Mouse (Mus musculus): ENCODE results near the gene Lrp4. TPM values are rescaled to one million over a fixed set of nuclear protein-coding genes. Genes with fewer than 3 reads are reported as not detected.

Lrp4 gene
- 0.69 and 0.70 TPM in 2 replicates for polyA plus RNA-seq (2012; rRNA removed)
- polyA plus RNA-seq (2014; fragmentation: Nextera tagmentation; extraction: Ambion mirVana), result 0.58 and 0.69 TPM in 2 replicates

DNA sequence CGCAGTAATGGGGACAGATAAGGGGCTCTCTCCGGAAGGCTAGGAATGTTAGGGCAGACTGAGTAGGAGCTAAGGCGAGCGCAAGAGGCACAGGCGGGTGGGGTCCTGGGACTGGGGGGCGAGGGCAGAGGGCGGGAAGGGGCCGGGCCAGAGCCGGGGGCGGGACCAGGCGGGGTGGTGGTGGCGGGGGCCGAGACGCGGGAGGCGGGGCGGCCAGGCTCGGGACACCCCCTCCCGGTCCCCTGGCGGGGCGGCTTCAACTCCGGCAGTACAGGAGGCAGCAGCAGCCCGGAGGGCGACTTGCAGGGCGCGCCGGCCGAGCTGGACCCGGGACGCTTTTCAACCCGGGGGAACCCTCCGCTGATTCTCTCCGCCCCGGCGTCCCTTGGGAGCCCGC lies at the start of gene Lrp4:
TSS of gene Lrp4 (plus strand) at position 253 of the 397 bp plus-strand sequence.
- Histone ChIP-seq H3K4me2 (ENCODE audit: low read depth) (peak within 1 kb of the TSS; percentile 71), H3K27me3 (ENCODE audit: control insufficient read depth, insufficient read depth, low read length) (peaks cover 56% of the 10 kb centered on the region), H3K27ac (no peak within 1 kb of the TSS), H3K4me3 (ENCODE audit: insufficient read depth in 1 of 2, low read depth in 2 of 2, low read length in 2 of 2) (peak within 1 kb of the TSS; percentile 55 to 62), H3K4me1 (replicated peaks; ENCODE audit: control insufficient read depth in 2 of 2, insufficient read depth in 2 of 2, low read length in 1 of 2) (peaks cover 5 to 16% of the 10 kb centered on the region in 2 experiments), H3K9me3 (ENCODE audit: control insufficient read depth, low read length) (no peaks in the 10 kb centered on the region; the same call in 1 of the 2 replicates), H3K9ac (replicated peaks) (peak within 1 kb of the TSS; percentile 1), H3K36me3 (replicated peaks; ENCODE audit: control insufficient read depth, insufficient read depth, low read depth) (no peaks in the 10 kb centered on the region)
- no peak for TF ChIP-seq EP300 (IDR thresholded peaks at IDR 0.05; ENCODE audit: low read depth)
- TF ChIP-seq CTCF (IDR thresholded peaks at IDR 0.05; ENCODE audit: low read depth), result no peak
- peak; percentile 77 for ATAC-seq (ENCODE audit: insufficient read depth)
- no peak for DNase-seq (ENCODE audit: low read depth in 3 of 3, low spot score in 3 of 3)
- WGBS (ENCODE audit: insufficient replicate concordance), result 1% methylated on average over 25 of the region's 36 CpGs

DNA sequence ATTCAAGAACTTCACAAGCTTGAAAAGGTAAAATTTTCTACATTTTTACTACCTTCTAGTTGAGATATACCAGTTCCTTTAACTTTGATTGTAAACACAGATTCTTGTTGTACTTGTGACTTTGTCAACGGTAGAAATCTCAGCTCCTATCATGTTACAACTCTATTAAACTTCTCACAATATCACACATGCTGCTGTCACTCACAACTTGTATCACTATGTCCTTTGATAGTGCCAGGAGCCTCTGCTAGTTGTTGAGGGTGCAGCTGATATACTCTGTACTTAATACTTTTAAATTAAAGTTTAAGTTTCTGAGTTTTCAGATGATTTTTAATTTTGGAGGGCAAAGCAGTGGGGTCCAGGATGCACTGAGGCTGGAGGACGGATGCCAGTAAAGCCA lies 49.3 kb upstream of the Lrp4 start:
- 56% methylated on average over 2 of the region's 2 CpGs for WGBS (ENCODE audit: insufficient replicate concordance)
- DNase-seq (ENCODE audit: low read depth in 3 of 3, low spot score in 3 of 3) (no peak), ATAC-seq (ENCODE audit: insufficient read depth) (no peak)
- no peak overlapping the region for H3K9ac ChIP-seq (replicated peaks)
- no peaks in the 10 kb centered on the region for H3K27me3 ChIP-seq (ENCODE audit: control insufficient read depth, insufficient read depth, low read length)
- H3K9me3 ChIP-seq (ENCODE audit: control insufficient read depth, low read length), result no peaks in the 10 kb centered on the region
- TF ChIP-seq EP300 (IDR thresholded peaks at IDR 0.05; ENCODE audit: low read depth), result no peak
- TF ChIP-seq CTCF (IDR thresholded peaks at IDR 0.05; ENCODE audit: low read depth), result no peak
- no peak overlapping the region for H3K4me2 ChIP-seq (ENCODE audit: low read depth)
- H3K36me3 ChIP-seq (replicated peaks; ENCODE audit: control insufficient read depth, insufficient read depth, low read depth), result no peaks in the 10 kb centered on the region
- 0 out of 4 replicates have a peak, but pooled peaks cover 0 to 2% of the 10 kb centered on the region in 2 experiments for H3K4me1 ChIP-seq (replicated peaks; ENCODE audit: control insufficient read depth in 2 of 2, insufficient read depth in 2 of 2, low read length in 1 of 2)
- no peak overlapping the region for H3K4me3 ChIP-seq (ENCODE audit: insufficient read depth in 1 of 2, low read depth in 2 of 2, low read length in 2 of 2)
- H3K27ac ChIP-seq, result no peak overlapping the region

DNA sequence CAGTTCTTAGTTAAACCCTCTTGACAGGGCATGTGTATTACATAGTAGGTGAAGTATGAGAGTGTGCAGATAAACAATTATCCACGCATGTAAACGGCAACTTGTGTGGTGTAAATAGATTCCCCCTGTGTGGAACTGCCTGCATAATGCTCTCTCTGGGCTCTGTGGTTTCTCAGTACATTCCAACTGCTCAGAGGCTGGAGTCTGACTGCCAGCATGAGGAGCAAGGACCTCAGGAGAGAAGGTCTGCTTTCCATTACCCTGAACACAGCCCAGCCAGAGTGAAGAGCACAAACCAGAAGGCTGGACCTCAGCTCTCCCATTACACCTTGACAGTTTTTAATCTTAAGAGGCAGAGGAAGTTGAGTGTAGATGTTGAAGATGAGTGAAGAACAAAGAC lies 45.8 kb upstream of the Lrp4 start:
- Histone ChIP-seq H3K27me3 (ENCODE audit: control insufficient read depth, insufficient read depth, low read length) (no peaks in the 10 kb centered on the region), H3K27ac (no peak overlapping the region), H3K4me3 (ENCODE audit: insufficient read depth in 1 of 2, low read depth in 2 of 2, low read length in 2 of 2) (no peak overlapping the region), H3K9ac (replicated peaks) (no peak overlapping the region), H3K4me2 (ENCODE audit: low read depth) (no peak overlapping the region), H3K4me1 (replicated peaks; ENCODE audit: control insufficient read depth in 2 of 2, insufficient read depth in 2 of 2, low read length in 1 of 2) (0 out of 4 replicates have a peak, but pooled peaks cover 0 to 2% of the 10 kb centered on the region in 2 experiments), H3K36me3 (replicated peaks; ENCODE audit: control insufficient read depth, insufficient read depth, low read depth) (no peaks in the 10 kb centered on the region), H3K9me3 (ENCODE audit: control insufficient read depth, low read length) (no peaks in the 10 kb centered on the region)
- no peak for TF ChIP-seq EP300 (IDR thresholded peaks at IDR 0.05; ENCODE audit: low read depth)
- TF ChIP-seq CTCF (IDR thresholded peaks at IDR 0.05; ENCODE audit: low read depth), result no peak
- no peak for ATAC-seq (ENCODE audit: insufficient read depth)
- no peak for DNase-seq (ENCODE audit: low read depth in 3 of 3, low spot score in 3 of 3)
- WGBS (ENCODE audit: insufficient replicate concordance), result 56% methylated on average over 2 of the region's 2 CpGs

DNA sequence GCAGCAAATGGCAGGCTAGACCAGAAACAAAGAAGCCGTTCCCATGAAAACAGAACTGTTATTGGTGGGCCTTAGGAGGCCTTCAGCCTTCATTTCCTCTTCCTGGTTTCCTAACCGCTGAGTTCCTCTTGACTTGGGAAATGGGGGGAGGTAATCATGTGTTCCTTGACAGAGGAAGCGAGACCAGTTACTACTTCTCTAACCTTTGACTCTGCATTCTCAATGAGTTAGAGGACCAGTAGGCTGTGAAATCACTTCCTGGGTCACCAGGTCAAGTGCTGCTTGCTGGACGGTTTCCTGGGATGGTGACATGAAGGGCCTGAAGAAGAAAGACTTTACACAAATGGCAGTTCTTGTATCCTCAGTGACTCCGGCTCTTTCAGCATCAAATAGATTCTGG lies 45.0 kb upstream of the Lrp4 start:
- H3K27me3 ChIP-seq (ENCODE audit: control insufficient read depth, insufficient read depth, low read length), result no peaks in the 10 kb centered on the region
- DNase-seq (ENCODE audit: low read depth in 3 of 3, low spot score in 3 of 3), result peak in 1 of 3 experiments; percentile 28
- 45% methylated on average over 5 of the region's 5 CpGs for WGBS (ENCODE audit: insufficient replicate concordance)

DNA sequence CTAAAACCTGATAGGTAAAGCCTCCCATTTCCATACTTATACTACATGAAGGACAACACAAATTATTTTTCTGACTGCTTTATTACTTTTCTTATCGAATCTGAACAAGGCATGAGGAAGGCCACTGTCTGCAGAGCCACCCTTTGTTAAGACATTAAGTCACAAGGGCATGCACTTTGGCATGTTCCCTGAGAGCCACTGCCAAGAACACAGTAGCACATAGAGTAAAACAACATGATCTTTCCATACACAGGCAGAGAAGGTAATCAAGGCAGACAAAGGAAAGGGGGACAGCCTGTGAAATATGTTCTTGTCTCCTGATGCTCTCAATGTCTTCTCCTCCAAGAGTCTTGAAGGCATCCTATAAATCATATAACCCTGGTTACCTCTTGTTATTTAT lies 43.5 kb upstream of the Lrp4 start:
- no peak for TF ChIP-seq CTCF (IDR thresholded peaks at IDR 0.05; ENCODE audit: low read depth)
- TF ChIP-seq EP300 (IDR thresholded peaks at IDR 0.05; ENCODE audit: low read depth), result no peak
- H3K9ac ChIP-seq (replicated peaks), result no peak overlapping the region
- no peak overlapping the region for H3K27ac ChIP-seq
- no peaks in the 10 kb centered on the region for H3K9me3 ChIP-seq (ENCODE audit: control insufficient read depth, low read length)
- H3K27me3 ChIP-seq (ENCODE audit: control insufficient read depth, insufficient read depth, low read length), result no peaks in the 10 kb centered on the region
- H3K4me2 ChIP-seq (ENCODE audit: low read depth), result no peak overlapping the region
- DNase-seq (ENCODE audit: low read depth in 3 of 3, low spot score in 3 of 3) (no peak), ATAC-seq (ENCODE audit: insufficient read depth) (no peak)
- H3K36me3 ChIP-seq (replicated peaks; ENCODE audit: control insufficient read depth, insufficient read depth, low read depth), result no peaks in the 10 kb centered on the region
- WGBS (ENCODE audit: insufficient replicate concordance), result 55% methylated on average over 1 of the region's 1 CpGs
- H3K4me3 ChIP-seq (ENCODE audit: insufficient read depth in 1 of 2, low read depth in 2 of 2, low read length in 2 of 2), result no peak overlapping the region
- 0 out of 4 replicates have a peak, but pooled peaks cover 0 to 2% of the 10 kb centered on the region in 2 experiments for H3K4me1 ChIP-seq (replicated peaks; ENCODE audit: control insufficient read depth in 2 of 2, insufficient read depth in 2 of 2, low read length in 1 of 2)

More for the DNA sequence above, 45.0 kb upstream of the Lrp4 start:
- H3K27ac ChIP-seq, result no peak overlapping the region
- TF ChIP-seq CTCF (IDR thresholded peaks at IDR 0.05; ENCODE audit: low read depth), result no peak
- no peak for TF ChIP-seq EP300 (IDR thresholded peaks at IDR 0.05; ENCODE audit: low read depth)
- H3K4me3 ChIP-seq (ENCODE audit: insufficient read depth in 1 of 2, low read depth in 2 of 2, low read length in 2 of 2), result no peak overlapping the region
- no peak overlapping the region for H3K4me2 ChIP-seq (ENCODE audit: low read depth)
- H3K36me3 ChIP-seq (replicated peaks; ENCODE audit: control insufficient read depth, insufficient read depth, low read depth), result no peaks in the 10 kb centered on the region
- no peak for ATAC-seq (ENCODE audit: insufficient read depth)
- H3K4me1 ChIP-seq (replicated peaks; ENCODE audit: control insufficient read depth in 2 of 2, insufficient read depth in 2 of 2, low read length in 1 of 2), result 0 out of 4 replicates have a peak, but pooled peaks cover 0 to 2% of the 10 kb centered on the region in 2 experiments
- H3K9ac ChIP-seq (replicated peaks), result no peak overlapping the region
- H3K9me3 ChIP-seq (ENCODE audit: control insufficient read depth, low read length), result no peaks in the 10 kb centered on the region

Measured in liver, embryonic 14.5 days (tissue).